Mouse (Mus musculus): ENCODE measurements around the gene Lsm4. TPM values are rescaled to one million over a fixed set of nuclear protein-coding genes. Genes with fewer than 3 reads are reported as not detected.

Lsm4 gene
- 10 to 100 TPM; 82.8 to 94.1 TPM for total RNA-seq (2021)

GRCm38 (mm10) chr8:70673079-70673856 lies at the start of gene Lsm4:
Gene Lsm4, plus strand, starts transcription at chr8:70673248.
- intact Hi-C loops (cut with DNase I), result loop anchor here (1.0 kb wide), 1 partner anchor 27 kb away; no protein-coding TSS in a partner anchor
- peak; percentile 99 for DNase-seq

GRCm38 (mm10) chr8:70625104-70625503 lies 47.9 kb upstream of the Lsm4 start:
- DNase-seq, result peak; percentile 43 to 75
- intact Hi-C loops (cut with DNase I), result no loop called here

DNA sequence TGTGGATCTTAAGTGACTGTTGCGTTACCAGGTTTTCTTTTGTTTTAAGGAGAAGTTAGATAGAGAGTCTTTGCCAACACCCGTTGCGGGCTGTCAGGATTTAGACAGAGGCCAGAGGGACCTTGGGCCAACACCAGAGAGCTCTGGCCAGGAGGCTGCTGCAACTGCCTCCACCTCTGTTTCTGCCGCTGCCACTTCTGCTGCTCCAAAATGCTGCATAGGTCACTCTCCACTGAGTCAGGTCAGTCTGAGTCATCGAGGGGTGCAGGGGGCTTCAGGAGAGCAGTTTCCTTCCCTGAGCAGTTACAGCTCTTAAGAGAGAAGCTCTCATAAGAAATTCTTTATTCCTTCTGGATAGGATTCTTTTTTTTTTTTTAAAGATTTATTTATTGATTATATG lies 46.0 kb upstream of the Lsm4 start:
- DNase-seq, result no peak
- intact Hi-C loops (cut with DNase I), result no loop called here

GRCm38 (mm10) chr8:70628986-70629490 lies 44.0 kb upstream of the Lsm4 start:
- DNase-seq, result no peak
- intact Hi-C loops (cut with DNase I), result loop anchor here (1.0 kb wide), 1 partner anchor 24 kb away; no protein-coding TSS in a partner anchor

- DNase-seq, result peak; percentile 92 to 93
- intact Hi-C loops (cut with DNase I), result loop anchor here (1.0 kb wide), 1 partner anchor 23 kb away; no protein-coding TSS in a partner anchor
These were observed 43.2 kb upstream of the Lsm4 start for GRCm38 (mm10) chr8:70629574-70630531.

DNA sequence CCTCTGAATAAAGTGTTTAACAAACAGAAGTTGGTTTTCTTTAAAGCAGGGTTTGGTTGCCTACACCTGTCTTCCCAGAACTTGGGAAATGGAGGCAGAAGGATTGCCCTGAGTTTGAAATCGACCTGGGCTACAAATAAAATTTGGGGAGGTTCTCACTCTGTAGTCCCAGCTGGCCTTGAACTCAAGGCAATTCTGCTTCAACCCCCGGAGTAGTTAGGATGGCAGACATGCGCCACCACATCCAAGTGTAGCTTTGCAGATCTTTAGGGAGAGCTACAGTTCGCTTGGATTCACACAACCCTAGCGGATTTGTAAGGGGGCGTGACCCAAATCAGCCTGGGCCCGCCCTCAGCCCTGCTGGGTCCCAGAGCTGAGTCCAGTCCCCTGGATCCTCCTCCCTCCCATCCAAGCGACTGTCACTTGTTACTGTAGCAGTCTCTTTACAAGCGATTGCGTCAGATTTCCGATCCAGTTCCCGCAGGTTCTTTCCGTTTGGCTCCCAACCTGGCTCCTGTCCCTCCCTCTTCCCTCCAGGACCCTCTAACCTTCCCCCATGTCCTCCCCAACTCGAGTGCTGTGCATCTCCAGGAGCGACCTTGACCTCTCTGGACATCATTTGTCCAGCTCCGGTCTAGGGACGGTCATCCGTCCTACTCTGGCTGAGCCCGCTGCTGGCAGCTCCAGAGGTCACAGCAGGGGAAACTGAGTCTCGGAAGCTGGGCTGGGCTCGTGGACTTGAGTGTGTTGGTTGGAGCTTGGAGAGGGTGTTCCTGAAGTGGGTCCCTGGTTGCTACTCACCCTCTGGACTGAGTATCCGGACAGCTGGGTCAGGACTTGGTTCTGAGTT lies 42.3 kb upstream of the Lsm4 start:
- intact Hi-C loops (cut with DNase I), result no loop called here
- DNase-seq, result peak; percentile 75 to 77

- peak; percentile 65 to 67 for DNase-seq
- intact Hi-C loops (cut with DNase I), result no loop called here
These were observed 41.6 kb upstream of the Lsm4 start for GRCm38 (mm10) chr8:70631436-70631835.

DNA sequence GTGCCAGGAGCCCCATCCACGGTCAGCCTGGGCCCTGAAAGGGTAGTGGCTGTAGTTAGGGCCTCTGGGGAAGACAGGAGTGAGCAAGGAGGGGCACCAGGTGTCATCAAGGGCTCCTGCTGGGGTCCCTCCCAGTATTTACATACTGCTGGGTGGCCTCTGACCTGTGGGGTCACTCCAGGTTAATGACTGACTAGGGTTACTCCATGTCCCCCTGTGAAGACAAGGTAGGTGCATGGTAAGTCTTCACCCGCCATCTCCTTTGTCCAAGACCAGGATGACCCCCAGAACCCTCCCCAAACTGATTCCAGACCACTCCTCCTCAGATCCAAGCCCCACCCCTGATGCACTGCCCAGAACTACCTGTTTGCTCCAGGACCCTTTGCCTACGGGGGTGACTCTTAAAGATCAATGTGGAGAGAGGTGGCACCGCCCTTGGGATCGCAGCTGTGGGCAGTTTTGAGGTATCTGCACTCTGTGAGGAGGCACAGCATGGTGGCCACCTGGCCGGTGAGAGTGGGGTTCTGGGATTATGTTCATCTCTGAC lies 40.6 kb upstream of the Lsm4 start, which contains the start of gene Gdf15:
Gene Gdf15 (minus strand): TSS at position 111 of the 547 bp plus-strand sequence.
- no peak for DNase-seq
- intact Hi-C loops (cut with DNase I), result no loop called here

DNA sequence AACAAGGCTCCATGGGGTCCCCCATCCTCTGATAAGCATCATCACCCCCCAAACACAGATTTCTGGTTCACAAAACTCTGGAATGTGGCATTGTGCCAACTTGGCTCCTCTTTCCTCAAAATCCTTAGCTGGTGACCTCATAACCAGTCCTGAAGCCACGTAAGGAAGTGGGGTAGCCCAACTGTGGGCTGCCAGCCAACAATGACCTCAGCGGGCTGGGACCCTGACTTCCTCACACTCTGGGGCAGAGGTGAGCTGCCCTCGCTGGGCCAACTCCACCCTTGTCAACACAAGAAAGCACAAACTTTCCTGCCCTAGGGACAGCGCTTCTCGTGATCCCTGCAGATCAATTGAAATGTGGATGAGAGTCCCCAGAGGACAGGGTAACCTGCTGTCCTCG lies 39.0 kb upstream of the Lsm4 start:
- peak; percentile 86 to 89 for DNase-seq
- intact Hi-C loops (cut with DNase I), result no loop called here

- intact Hi-C loops (cut with DNase I), result no loop called here
- DNase-seq, result no peak
These were observed 37.5 kb upstream of the Lsm4 start for GRCm38 (mm10) chr8:70635527-70635926.

DNA sequence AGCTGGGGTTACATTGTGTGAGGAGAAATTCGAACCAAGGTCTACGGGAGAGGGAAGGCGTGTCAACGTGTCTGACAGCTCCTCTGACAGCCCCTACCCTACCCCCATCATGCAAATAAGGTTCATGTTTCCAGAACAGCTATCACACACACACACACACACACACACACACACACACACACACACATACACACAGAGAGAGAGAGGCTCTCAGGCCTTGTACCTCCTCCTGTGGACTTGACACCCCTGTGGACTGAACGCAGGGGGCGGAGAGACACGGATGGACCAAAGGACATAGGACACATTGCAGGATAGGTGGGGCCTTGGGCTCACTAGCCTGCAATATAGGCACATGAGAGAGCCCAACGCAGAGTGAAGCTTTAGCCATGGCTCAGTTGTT lies 36.2 kb upstream of the Lsm4 start:
- DNase-seq, result no peak
- intact Hi-C loops (cut with DNase I), result no loop called here

- no peak for DNase-seq
- intact Hi-C loops (cut with DNase I), result no loop called here
These were observed 34.3 kb upstream of the Lsm4 start for GRCm38 (mm10) chr8:70638752-70639151.

GRCm38 (mm10) chr8:70643019-70643418 lies 30.0 kb upstream of the Lsm4 start:
- DNase-seq, result no peak
- intact Hi-C loops (cut with DNase I), result no loop called here

DNA sequence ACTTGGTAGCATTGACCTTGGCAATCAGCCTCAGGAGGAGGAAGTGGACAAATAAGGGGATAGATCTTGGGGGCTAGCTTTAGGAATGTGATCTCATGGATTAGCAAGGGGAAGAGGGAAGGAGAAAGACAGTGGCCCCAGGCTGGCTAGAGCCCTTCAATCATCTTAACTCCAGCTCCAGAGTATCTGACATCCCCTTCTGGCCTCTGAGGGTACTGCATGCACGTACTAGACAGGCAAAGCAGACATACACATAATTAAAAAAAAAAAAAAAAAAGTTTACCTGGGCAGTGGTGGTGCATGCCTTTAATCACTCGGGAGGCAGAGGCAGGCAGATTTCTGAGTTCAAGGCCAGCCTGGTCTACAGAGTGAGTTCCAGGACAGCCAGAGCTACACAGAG lies 29.0 kb upstream of the Lsm4 start:
- DNase-seq, result peak in 1 of 2 experiments; percentile 45
- intact Hi-C loops (cut with DNase I), result no loop called here

DNA sequence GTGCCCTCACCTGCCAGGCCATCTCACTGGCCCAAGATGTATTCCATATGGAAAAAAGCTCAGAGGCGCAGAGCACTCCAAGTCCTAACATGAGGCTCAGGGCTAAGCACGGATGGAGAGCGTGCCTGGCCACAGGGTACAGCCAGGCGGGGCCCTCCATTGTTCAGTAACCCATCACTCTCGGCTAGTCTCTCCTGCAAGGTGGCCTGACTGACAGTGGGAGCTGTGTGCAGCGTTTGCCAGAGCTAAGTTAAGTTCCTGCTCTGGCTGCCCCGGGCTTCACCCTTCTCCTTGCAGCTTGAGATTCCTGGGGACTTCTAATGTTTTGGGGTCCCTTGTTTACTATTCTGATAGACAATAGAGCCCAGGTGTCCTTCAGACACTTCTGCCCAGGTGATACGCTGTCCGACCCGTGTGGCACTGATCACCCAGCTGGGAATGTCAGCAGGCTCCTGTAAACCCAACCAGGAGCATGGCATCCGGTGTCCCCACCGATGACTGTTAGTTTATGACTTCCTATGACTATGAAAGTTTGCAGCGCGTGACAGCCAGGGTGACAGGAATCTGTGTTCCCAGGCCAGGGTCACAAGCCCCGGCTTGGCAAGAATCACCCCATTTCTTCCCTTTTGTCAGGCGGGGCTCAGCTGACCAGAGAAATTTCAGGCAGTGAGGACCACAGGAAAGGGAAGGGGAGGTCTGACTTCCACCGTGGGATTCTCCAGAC lies 27.4 kb upstream of the Lsm4 start:
- DNase-seq, result peak; percentile 43 to 53
- intact Hi-C loops (cut with DNase I), result no loop called here

DNA sequence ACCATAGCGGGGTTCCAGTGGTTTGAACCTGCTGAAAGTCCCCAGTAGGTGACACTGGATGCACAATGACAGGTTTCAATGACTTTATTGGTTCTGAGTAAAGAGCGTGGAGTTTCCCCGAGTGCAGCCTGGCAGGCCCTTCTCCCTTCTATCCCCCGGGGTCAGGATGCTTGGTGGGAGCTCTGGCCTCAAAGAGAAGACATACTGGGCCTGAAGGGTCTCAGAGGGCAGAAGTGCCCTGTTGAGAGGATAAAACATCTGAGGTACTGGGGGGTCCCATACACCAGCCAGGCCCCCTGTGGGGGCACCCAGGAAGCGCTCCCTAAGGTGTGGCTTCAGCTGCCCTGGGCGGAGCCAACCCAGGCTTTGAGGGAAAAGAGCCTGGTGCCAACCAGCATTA lies 26.7 kb upstream of the Lsm4 start:
- intact Hi-C loops (cut with DNase I), result no loop called here
- no peak for DNase-seq

- intact Hi-C loops (cut with DNase I), result no loop called here
- no peak for DNase-seq
These were observed 26.3 kb upstream of the Lsm4 start for GRCm38 (mm10) chr8:70646775-70647174.

DNA sequence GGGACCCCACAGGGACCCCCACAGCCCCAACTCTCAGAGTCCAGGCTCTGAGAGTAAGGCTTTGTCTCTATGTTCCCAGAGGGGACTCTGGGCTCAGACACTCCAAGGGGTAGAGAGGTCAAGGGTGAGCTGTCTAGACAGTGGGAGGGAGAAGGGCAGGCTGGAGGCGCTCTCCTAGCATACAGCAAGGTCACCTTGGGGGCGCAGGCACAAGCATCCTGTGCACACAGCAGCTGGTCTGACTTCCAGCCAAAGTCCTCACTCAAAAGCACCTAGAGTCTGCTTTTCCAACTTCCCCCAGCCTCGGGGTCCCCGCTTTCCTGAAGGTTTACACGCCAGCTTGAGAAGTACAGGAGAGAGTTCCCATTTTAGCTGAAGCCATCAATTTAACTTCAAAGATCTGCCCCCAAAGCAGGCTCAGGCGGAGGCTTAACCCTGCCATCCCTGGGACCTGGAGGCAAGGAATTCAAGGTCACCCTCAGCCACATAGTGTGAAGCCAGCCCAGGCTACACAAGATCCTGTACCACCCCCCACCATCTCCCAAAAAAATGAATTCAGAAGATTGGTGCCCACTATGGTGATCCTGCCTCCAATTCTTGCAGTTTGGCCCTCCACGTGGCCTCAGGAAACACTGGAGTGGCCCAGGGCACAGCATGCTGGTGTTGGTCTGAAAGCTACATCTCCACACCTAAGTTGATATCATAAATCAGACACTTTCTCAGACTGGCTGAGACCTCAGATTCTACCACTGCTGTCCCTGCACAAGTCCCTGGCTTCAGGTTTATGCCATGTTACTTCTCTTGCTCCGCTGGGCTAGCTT lies 25.5 kb upstream of the Lsm4 start:
- DNase-seq, result peak; percentile 58 to 68
- intact Hi-C loops (cut with DNase I), result no loop called here

GRCm38 (mm10) chr8:70648164-70648442 lies 24.9 kb upstream of the Lsm4 start:
- no peak for DNase-seq
- intact Hi-C loops (cut with DNase I), result no loop called here
